9 mouse cellular contexts compared by ENCODE assay signal in the genomic region with DNA sequence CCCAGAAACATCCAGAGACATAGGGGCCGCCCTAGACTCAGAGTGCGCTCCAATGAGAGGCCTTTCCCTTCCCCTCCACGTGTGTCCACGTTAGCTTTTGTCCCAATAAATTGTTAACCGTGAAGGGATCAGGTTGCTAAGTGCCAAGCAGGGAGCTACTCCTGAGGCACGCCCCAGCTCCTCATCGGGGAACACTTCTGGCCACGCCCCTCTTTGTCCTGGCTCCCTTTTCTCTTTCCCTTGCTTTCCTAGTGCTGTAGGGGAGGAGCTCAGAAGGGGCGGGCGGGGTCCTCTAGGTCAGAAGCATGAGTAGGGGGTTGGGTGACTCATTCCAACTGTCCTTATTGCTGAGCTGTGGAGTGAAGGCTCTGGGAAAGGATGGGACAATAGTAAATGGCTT. TPM values are rescaled to one million over a fixed set of nuclear protein-coding genes. Genes with fewer than 3 reads are reported as not detected.
DNase-seq lines count a peak whose midpoint lies in the region; ATAC-seq and TF ChIP-seq lines count a peak whose summit lies in the region.
"Had no signal": no experiment of that assay in that cellular context is flagged by ENCODE, and none has a peak within 500 bp of the region (broad histone marks: within the 10 kb centered on the region; RNA-seq: fewer than 3 reads in every experiment).

No protein-coding gene starts in this region.

- TF ChIP-seq CTCF in lung, adult 2 months (IDR thresholded peaks at IDR 0.05; ENCODE audit: insufficient read depth, low read length) = no peak

- H3K9ac ChIP-seq in forebrain, embryonic 12.5 days = peak overlapping the region; percentile 25; the same call in 1 of the 2 replicates
- H3K9ac ChIP-seq in forebrain, embryonic 15.5 days (replicated peaks) = no peak overlapping the region
- no peak overlapping the region for H3K9ac ChIP-seq in midbrain, embryonic 14.5 days (replicated peaks; ENCODE audit: low read length)

- under 1% methylated on average over 10 of the region's 10 CpGs for WGBS in forebrain, embryonic 12.5 days
- WGBS in forebrain, embryonic 15.5 days = 2% methylated on average over 10 of the region's 10 CpGs
- WGBS in midbrain, embryonic 10.5 days = 2% methylated on average over 10 of the region's 10 CpGs
- WGBS in midbrain, embryonic 14.5 days = 2% methylated on average over 10 of the region's 10 CpGs
- 13% methylated on average over 10 of the region's 10 CpGs for WGBS in lung, adult 2 months

- no peaks in the 10 kb centered on the region for H3K36me3 ChIP-seq in forebrain, embryonic 12.5 days (replicated peaks)
- H3K36me3 ChIP-seq in forebrain, embryonic 15.5 days = no peaks in the 10 kb centered on the region
- no peaks in the 10 kb centered on the region for H3K36me3 ChIP-seq in midbrain, embryonic 10.5 days
- H3K36me3 ChIP-seq in midbrain, embryonic 14.5 days (ENCODE audit: control insufficient read depth, insufficient read depth, low read length) = no peaks in the 10 kb centered on the region

- 0 out of 2 replicates have a peak overlapping the region, but pooled peaks have one; percentile 13 for H3K27ac ChIP-seq in forebrain, embryonic 12.5 days
- H3K27ac ChIP-seq in forebrain, embryonic 15.5 days (replicated peaks) = no peak overlapping the region
- H3K27ac ChIP-seq in midbrain, embryonic 10.5 days (replicated peaks) = peak overlapping the region; percentile 67
- H3K27ac ChIP-seq in midbrain, embryonic 14.5 days (replicated peaks; ENCODE audit: low read depth, low read length) = no peak overlapping the region

- no peak for TF ChIP-seq POLR2A in lung, adult 2 months (IDR thresholded peaks at IDR 0.05; ENCODE audit: borderline replicate concordance, extremely low read depth, low read depth, low read length)

- DNase-seq in midbrain, embryonic 10.5 days (ENCODE audit: low spot score) = peak; percentile 61
- no peak for DNase-seq in midbrain, embryonic 14.5 days
- peak; percentile 23 for DNase-seq in lung, adult 2 months
- DNase-seq in yolk sac, embryonic 10.5 days (ENCODE audit: low spot score) = peak; percentile 55
- DNase-seq in ovary, postnatal 36 days (ENCODE audit: low spot score) = no peak
- no peak for DNase-seq in frontal cortex, postnatal 14 days (ENCODE audit: low spot score in 2 of 2)
- DNase-seq: adrenal gland, adult 2 months had no signal

- no peaks in the 10 kb centered on the region for H3K9me3 ChIP-seq in forebrain, embryonic 12.5 days
- H3K9me3 ChIP-seq in forebrain, embryonic 15.5 days = no peaks in the 10 kb centered on the region
- H3K9me3 ChIP-seq in midbrain, embryonic 10.5 days (replicated peaks) = no peaks in the 10 kb centered on the region
- no peaks in the 10 kb centered on the region for H3K9me3 ChIP-seq in midbrain, embryonic 14.5 days (ENCODE audit: control insufficient read depth, low read length)

- H3K4me1 ChIP-seq in forebrain, embryonic 12.5 days = peaks cover 15% of the 10 kb centered on the region
- H3K4me1 ChIP-seq in forebrain, embryonic 15.5 days = peaks cover 6% of the 10 kb centered on the region
- H3K4me1 ChIP-seq in midbrain, embryonic 10.5 days = peaks cover 37% of the 10 kb centered on the region
- 0 out of 2 replicates have a peak, but pooled peaks cover 7% of the 10 kb centered on the region for H3K4me1 ChIP-seq in midbrain, embryonic 14.5 days (ENCODE audit: control insufficient read depth, insufficient read depth, low read length)
- H3K4me1 ChIP-seq in lung, adult 2 months (ENCODE audit: control insufficient read depth, insufficient read depth, low read length) = no peaks in the 10 kb centered on the region

- H3K4me2 ChIP-seq in forebrain, embryonic 12.5 days = peak overlapping the region; percentile 21
- H3K4me2 ChIP-seq in forebrain, embryonic 15.5 days (replicated peaks) = no peak overlapping the region
- H3K4me2 ChIP-seq in midbrain, embryonic 14.5 days (ENCODE audit: low read length) = no peak overlapping the region

- peak; percentile 19; the same call in 1 of the 2 replicates for ATAC-seq in forebrain, embryonic 12.5 days (ENCODE audit: low FRiP score)
- ATAC-seq in forebrain, embryonic 15.5 days (replicated peaks) = no peak
- no peak for ATAC-seq in midbrain, embryonic 14.5 days (ENCODE audit: low FRiP score, low TSS enrichment)

- no peak overlapping the region for H3K4me3 ChIP-seq in forebrain, embryonic 12.5 days (replicated peaks)
- no peak overlapping the region for H3K4me3 ChIP-seq in forebrain, embryonic 15.5 days
- peak overlapping the region; percentile 38 for H3K4me3 ChIP-seq in midbrain, embryonic 10.5 days
- no peak overlapping the region for H3K4me3 ChIP-seq in midbrain, embryonic 14.5 days (replicated peaks; ENCODE audit: low read depth, low read length)
- H3K4me3 ChIP-seq in lung, adult 2 months (replicated peaks; ENCODE audit: extremely low read depth, low read depth, low read length) = no peak overlapping the region

- peaks cover 14% of the 10 kb centered on the region for H3K27me3 ChIP-seq in forebrain, embryonic 12.5 days
- H3K27me3 ChIP-seq in forebrain, embryonic 15.5 days = peaks cover 6% of the 10 kb centered on the region
- H3K27me3 ChIP-seq in midbrain, embryonic 10.5 days (ENCODE audit: low read depth, poor library complexity, severe bottlenecking) = peaks cover 22% of the 10 kb centered on the region
- peaks cover 13% of the 10 kb centered on the region for H3K27me3 ChIP-seq in midbrain, embryonic 14.5 days (ENCODE audit: control insufficient read depth, insufficient read depth, low read length)

RNA-seq across cellular contexts. Expression of a gene that starts 8.8 kb away (rescaled TPM):
- 119 and 121 TPM in 2 replicates for polyA plus RNA-seq in forebrain, embryonic 12.5 days (2016; fragmentation: Nextera tagmentation; extraction: Ambion mirVana)
- 114 and 115 TPM in 2 replicates for polyA plus RNA-seq in forebrain, embryonic 15.5 days (2015; fragmentation: Nextera tagmentation; extraction: Ambion mirVana)
- 140 and 145 TPM in 2 replicates for polyA plus RNA-seq in midbrain, embryonic 10.5 days (2016; fragmentation: Nextera tagmentation; extraction: Ambion mirVana)
- polyA plus RNA-seq in midbrain, embryonic 14.5 days (2014; fragmentation: Nextera tagmentation; extraction: Ambion mirVana) = 104 and 105 TPM in 2 replicates
- 69.0 and 74.2 TPM in 2 replicates for polyA plus RNA-seq in lung, adult 2 months (2012; rRNA removed)

RNA-seq across cellular contexts. Expression of a gene that starts 36.4 kb away (rescaled TPM):
- polyA plus RNA-seq in forebrain, embryonic 12.5 days (2016; fragmentation: Nextera tagmentation; extraction: Ambion mirVana) = 0.42 and 0.77 TPM in 2 replicates
- polyA plus RNA-seq in forebrain, embryonic 15.5 days (2015; fragmentation: Nextera tagmentation; extraction: Ambion mirVana) = 0.98 and 1.1 TPM in 2 replicates
- polyA plus RNA-seq in midbrain, embryonic 10.5 days (2016; fragmentation: Nextera tagmentation; extraction: Ambion mirVana) = 0.61 and 0.79 TPM in 2 replicates
- 1.6 TPM in 2 replicates for polyA plus RNA-seq in midbrain, embryonic 14.5 days (2014; fragmentation: Nextera tagmentation; extraction: Ambion mirVana)
- 0.16 and 0.43 TPM in 2 replicates for polyA plus RNA-seq in lung, adult 2 months (2012; rRNA removed)

RNA-seq across cellular contexts. Expression of a gene that starts 37.6 kb away (rescaled TPM):
- polyA plus RNA-seq in forebrain, embryonic 12.5 days (2016; fragmentation: Nextera tagmentation; extraction: Ambion mirVana) = 54.4 and 55.0 TPM in 2 replicates
- polyA plus RNA-seq in forebrain, embryonic 15.5 days (2015; fragmentation: Nextera tagmentation; extraction: Ambion mirVana) = 47.7 and 49.9 TPM in 2 replicates
- 52.4 and 54.4 TPM in 2 replicates for polyA plus RNA-seq in midbrain, embryonic 10.5 days (2016; fragmentation: Nextera tagmentation; extraction: Ambion mirVana)
- polyA plus RNA-seq in midbrain, embryonic 14.5 days (2014; fragmentation: Nextera tagmentation; extraction: Ambion mirVana) = 44.5 and 46.1 TPM in 2 replicates
- 48.9 and 53.9 TPM in 2 replicates for polyA plus RNA-seq in lung, adult 2 months (2012; rRNA removed)

RNA-seq across cellular contexts. Expression of a gene that starts 51.1 kb away (rescaled TPM):
- 1,181 and 1,289 TPM in 2 replicates for polyA plus RNA-seq in forebrain, embryonic 12.5 days (2016; fragmentation: Nextera tagmentation; extraction: Ambion mirVana)
- polyA plus RNA-seq in forebrain, embryonic 15.5 days (2015; fragmentation: Nextera tagmentation; extraction: Ambion mirVana) = 1,126 and 1,235 TPM in 2 replicates
- polyA plus RNA-seq in midbrain, embryonic 10.5 days (2016; fragmentation: Nextera tagmentation; extraction: Ambion mirVana) = 1,286 and 1,494 TPM in 2 replicates
- 1,168 and 1,300 TPM in 2 replicates for polyA plus RNA-seq in midbrain, embryonic 14.5 days (2014; fragmentation: Nextera tagmentation; extraction: Ambion mirVana)
- polyA plus RNA-seq in lung, adult 2 months (2012; rRNA removed) = 1,247 and 2,140 TPM in 2 replicates

RNA-seq across cellular contexts. Expression of a gene that starts 53.2 kb away (rescaled TPM):
- polyA plus RNA-seq in forebrain, embryonic 12.5 days (2016; fragmentation: Nextera tagmentation; extraction: Ambion mirVana) = 316 and 323 TPM in 2 replicates
- 425 and 444 TPM in 2 replicates for polyA plus RNA-seq in forebrain, embryonic 15.5 days (2015; fragmentation: Nextera tagmentation; extraction: Ambion mirVana)
- 385 and 393 TPM in 2 replicates for polyA plus RNA-seq in midbrain, embryonic 10.5 days (2016; fragmentation: Nextera tagmentation; extraction: Ambion mirVana)
- polyA plus RNA-seq in midbrain, embryonic 14.5 days (2014; fragmentation: Nextera tagmentation; extraction: Ambion mirVana) = 478 and 643 TPM in 2 replicates
- polyA plus RNA-seq in lung, adult 2 months (2012; rRNA removed) = 348 and 393 TPM in 2 replicates

Comparison
In these comparisons a context has a peak if more than half of its experiments do, and no peak if none do; other contexts are left out.
1. H3K27ac ChIP-seq: peak in forebrain, embryonic 12.5 days (single experiment) and midbrain, embryonic 10.5 days (single experiment); none in forebrain, embryonic 15.5 days (single experiment) and midbrain, embryonic 14.5 days (single experiment).
2. DNase-seq: peak in midbrain, embryonic 10.5 days (single experiment), lung, adult 2 months (single experiment) and yolk sac, embryonic 10.5 days (single experiment); none in midbrain, embryonic 14.5 days (single experiment), ovary, postnatal 36 days (single experiment) and frontal cortex, postnatal 14 days (0 of 2).